Mouse (Mus musculus): Measurements from ENCODE around the gene Adamtsl2.

DNA sequence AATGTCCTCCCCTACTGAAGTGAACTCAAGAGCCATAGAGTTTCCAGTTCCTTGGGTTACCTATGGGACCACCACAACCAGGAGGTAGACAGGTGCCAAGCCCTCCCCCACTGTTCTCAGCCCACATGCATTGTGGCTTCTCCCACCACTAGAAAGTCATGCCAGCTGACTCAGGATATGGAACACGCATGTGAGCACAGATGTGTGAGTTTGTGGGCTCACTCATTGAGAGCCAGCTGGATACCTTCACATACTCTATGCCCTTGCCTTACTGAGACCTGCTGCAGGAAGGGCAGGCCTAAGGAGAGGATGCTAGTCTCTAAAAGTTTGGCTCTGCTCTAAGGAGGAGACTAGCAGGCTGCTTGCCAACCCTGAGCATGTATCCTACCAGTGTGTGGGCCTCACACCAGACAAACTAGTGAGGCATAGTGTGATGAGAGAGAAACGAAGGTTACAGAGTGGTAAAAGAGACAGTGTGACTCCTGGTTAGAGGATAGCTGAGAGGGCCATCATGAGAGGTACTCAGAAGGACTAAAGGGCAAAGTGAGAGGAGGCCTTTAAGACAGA is 8.8 kb upstream of the Adamtsl2 start:
- TF ChIP-seq USF1 (IDR thresholded peaks at IDR 0.05; ENCODE audit: low read depth) (no peak), CTCF (IDR thresholded peaks at IDR 0.05; ENCODE audit: control insufficient read depth, insufficient read depth, insufficient read length) (no peak), MYOD1 (IDR thresholded peaks at IDR 0.05; ENCODE audit: control insufficient read depth, insufficient read length, low read depth) (no peak), MAX (IDR thresholded peaks at IDR 0.05) (no peak), CEBPB (IDR thresholded peaks at IDR 0.05; ENCODE audit: low read depth) (no peak)
